Mouse (Mus musculus) CD4-positive, CD25-positive, alpha-beta regulatory T cell, adult 2 months (primary cell): ENCODE data around the gene Slc3a1.

Experiments used
- DNase-seq: peaks from one replicate; pipeline ENCODE4 v3.0.0-alpha.2; 2012; ENCODE audit warnings: low read depth, low spot score

The Slc3a1 gene

DNA sequence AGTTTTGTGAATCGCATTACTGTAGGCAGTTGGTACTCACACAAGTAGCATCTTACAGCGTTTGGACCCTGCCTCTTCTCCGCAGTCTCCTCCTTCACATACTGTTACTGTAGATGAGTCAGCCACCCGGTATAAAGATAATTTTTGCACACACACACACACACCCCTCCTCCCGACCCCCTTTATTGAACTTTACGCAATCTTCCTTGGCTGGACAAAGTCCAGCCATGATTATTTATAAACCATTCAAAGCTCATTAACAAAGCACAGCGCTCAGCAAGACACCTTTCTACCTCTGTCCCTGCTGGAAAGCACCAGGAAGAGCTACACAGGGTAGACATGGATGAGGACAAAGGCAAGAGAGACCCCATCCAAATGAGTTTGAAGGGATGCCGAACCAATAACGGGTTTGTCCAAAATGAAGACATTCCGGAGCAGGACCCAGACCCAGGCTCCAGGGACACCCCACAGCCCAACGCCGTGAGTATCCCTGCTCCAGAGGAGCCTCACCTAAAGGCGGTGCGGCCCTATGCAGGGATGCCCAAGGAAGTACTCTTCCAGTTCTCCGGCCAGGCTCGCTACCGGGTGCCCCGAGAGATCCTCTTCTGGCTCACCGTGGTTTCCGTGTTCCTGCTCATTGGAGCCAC lies at the start of gene Slc3a1:
Gene Slc3a1 (plus strand): TSS at position 284 of the 647 bp plus-strand sequence.
- no peak for DNase-seq

DNA sequence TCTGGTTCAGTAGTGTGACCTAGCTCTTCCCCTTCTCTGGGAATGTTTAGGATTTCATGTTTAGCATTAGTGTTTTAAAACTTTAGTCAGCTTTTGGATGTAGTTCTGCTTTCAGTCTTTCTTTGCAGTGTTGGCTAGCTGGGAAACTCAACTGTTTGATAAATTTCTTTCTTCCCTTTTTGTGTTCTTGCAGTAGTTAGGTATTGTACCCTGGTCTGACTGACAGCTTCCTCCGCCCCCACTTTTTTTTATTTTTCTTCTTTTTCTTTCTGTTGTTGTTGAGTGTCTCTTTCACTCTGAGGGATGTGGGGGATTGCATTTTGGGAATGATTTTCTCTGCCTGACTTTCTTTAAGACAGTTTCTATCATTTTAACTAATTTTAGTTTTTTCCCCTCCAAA lies 46.5 kb upstream of the Slc3a1 start:
- no peak for DNase-seq

DNA sequence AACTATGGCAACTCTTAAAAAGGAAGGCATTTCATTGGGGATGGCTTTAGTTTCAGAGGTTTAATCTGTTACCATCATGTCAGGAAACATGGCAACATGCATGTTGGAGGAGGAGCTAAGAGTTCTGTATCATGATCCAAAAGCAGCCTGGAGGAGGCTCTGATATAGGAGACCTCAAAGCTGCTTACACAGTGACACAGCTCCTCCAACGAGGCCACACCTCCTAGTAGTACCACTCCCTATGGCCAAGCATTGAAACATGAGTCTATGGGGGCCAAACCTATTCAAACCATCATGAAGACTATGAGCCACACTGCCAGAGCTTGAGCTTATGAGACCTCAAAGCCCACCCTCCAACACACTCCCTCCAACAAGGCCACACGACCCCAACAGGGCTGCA lies 45.4 kb upstream of the Slc3a1 start:
- no peak for DNase-seq

DNA sequence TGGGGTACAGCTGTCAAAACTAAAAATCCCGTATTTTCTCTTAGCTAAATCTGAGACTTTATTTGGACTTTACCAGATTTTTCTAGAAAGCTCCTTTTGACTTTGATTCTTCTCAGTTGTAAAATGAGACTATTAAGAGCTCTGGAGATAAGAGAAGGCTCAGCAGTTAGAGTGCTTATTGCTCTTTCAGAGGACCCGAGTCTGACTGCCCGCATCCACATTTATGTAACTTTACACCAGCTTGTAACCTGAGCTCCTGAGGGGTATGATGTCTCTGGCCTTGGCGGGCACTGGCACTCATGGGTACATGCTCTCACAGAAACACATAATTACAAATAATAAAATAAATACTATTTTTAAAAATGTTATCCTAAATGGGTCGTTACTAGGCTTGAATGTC lies 41.8 kb upstream of the Slc3a1 start:
- DNase-seq, result no peak

DNA sequence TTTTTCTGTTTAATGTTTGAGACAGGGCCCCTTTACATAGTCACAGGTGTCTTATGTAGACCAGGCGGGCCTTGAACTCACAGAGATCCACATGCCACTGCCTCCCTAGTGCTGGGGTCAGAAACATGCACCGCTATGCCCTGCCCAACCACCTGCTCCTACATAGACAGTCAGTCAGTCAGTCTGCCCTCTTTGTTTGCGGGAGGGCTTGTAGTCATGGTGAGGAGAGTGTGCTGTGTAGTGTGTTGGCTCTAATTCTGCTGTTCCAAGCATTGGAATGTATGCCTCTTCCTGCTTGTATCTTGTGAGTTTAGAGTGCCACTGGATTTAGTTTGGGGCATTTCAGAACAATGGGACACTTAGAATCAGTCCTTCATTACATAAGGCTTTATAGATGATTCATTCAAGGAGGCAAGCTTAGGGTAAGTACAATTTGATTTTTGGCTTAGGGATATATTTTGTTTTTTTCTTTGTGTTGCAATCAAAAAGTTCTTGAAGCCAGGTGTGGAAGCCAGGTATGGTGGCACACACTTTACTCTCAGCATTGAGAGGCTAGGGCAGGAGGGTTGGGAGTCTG lies 40.3 kb upstream of the Slc3a1 start:
- no peak for DNase-seq

DNA sequence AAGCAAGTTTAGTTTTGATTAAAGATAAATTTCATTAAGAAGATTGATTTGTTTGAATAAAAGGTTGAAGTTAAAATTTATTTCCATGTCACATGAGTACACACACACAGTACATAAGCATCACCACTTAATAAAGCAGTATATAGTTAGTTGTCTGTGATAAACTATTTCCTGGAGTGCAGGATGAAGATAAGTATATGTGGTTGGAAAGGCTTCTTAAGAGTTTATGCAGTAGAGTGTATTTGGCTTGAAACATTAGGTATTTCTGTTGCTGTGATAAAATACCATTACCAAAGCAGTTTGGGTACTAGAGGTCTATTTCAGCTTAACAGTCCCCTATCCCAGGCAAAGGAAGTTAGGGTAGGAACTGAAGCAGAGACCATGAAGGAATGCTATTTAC lies 39.7 kb upstream of the Slc3a1 start:
- DNase-seq, result no peak

DNA sequence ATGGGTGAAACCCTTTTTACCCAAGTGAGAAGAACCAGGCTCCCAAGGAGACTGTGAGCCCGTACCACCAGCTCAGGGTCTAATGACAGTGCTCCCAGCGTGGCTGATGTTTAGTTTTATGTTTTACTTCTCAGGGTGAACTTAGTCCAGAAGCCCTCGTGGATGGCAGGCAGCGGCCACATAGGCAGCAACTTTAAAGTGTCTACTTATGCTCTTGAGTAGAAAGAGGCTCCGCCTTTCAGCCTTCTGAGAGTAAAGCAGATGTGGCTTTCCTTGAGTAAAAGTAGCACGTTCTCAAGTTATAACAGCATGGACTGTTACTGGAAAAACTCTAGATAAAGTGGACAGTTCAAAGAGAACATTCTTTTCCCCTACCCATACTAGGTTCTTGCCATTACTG lies 32.3 kb upstream of the Slc3a1 start:
- no peak for DNase-seq

DNA sequence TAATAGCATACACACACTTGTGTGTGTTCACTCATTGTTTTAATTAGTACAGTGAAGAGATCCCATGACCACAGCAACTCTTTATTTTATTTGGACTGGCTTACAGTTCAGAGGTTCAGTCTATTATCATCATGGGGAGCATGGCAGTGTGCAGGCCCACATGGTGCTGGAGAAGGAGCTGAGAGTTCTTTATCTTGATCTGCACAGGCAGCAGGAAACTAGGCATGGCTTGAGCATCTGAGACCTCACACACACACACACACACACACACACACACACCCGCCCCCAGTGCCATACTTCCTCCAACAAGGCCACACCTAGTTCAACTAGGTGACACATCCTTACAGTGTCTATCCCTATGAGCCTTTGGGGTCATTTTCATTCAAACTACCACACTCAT lies 30.5 kb upstream of the Slc3a1 start:
- peak; percentile 51 for DNase-seq

DNA sequence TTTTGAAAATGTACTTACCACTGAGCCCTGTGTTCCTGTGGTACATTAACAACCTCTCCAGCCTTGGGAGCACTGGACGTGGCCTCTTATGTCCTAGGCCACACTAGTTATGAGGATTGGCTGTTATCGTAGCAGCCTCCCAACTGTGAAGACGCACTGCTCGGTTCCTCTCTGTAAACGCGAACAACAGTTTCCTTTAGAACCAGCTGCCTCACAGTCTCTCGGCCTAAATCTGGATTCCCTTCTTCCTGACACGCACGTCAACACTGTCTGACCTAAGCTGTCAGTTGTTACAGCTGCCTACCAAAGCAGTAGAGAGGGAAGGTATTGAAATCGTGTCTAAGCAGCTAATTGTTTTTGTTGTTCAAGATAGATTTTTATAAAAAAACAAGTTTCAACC lies 28.5 kb upstream of the Slc3a1 start:
- DNase-seq, result no peak

DNA sequence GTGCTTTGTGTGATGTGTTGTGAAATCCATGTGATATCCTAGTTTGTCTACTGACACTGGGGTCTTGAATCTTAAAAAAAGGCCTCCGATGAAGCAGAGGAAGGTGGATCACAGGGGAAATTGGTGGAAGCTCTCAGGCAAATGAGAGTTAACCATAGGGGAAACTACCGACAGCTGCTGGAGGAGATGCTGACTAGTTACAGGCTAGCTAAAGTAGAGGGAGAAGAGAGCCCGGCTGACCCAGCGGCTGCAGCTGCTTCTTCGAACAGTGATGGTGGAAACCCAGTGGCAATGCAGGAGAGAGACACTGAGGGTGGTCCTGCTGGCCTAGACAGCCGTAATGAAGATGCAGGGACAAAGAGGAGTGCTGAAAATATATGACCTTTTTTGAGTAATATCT lies 14.7 kb upstream of the Slc3a1 start:
- no peak for DNase-seq

DNA sequence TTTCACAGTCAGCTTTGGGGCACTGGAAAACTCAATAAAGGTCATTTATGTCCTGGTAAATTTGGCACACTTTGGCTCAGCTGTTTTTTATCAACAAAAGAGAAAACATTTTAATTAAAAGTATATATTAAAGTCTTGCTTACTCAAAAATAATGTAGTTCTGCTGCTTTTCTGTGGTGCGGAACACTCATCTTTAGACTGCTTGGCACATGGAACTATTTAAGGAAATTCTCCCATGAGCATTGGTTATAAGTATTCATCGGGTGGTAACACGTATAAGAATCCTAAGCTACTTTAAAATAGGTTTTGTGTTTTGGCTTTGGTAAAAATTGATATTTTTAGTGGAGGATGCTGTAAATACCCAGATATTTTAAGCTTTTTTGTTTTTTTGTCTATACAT lies 13.5 kb upstream of the Slc3a1 start:
- DNase-seq, result no peak

DNA sequence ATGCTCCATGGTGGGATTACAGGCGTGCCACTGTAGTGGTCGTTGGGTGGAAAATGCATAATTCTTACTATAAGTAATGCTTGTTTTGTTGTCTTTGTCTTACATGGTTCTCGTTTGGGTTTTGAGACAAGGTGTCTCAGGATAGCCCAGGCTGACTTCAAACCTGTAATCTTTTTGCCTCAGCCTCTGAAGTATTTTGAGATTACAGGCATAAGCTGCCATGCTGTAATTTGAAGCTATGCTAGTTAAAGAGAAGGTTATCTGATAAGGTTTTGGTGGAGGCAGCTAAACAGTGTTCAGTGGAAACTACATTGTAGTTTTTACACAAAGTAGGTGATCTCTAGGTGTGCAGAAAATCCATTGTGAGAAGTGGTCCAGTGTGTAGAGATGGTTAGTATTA lies 9.8 kb upstream of the Slc3a1 start:
- no peak for DNase-seq

DNA sequence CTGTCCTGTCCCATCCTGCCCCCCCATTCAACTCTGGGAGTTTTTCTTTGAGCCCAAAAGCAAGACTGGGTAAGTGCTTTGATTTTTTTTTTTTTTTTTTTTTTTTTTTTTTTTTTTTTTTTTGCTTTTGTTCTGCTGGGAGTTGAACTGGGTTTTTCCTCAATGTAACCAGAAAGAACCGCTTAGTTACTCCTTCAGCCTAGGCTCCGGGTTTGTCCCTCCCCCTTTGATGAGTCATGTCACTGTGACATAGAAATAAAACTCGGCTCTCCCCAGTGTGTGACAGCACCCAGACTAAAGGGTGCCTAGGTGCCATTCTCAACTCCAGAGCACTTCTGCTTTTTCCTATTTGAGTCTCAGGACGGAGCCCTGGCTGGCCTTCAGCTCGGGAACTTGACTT lies 9.4 kb upstream of the Slc3a1 start:
- peak; percentile 52 for DNase-seq

DNA sequence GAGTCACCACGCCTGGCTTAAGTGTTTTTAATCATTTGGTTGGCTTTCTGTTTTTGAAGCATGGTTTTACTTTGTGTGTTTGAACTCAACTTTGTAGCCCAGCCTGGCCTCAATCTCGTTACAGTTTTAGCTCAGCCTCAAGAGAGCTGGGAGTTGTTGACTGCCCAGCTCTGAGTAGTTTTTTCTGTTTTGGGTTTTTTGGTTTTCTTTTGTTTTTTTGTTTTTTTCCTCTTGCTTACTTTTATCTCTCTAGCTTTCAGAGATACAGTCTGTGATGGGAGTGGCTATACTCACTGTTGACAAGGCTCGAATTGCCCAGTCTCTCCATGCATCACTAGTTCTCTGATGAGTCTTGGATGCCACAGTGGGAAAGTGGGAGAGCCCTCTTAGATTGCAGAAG lies 7.8 kb upstream of the Slc3a1 start:
- no peak for DNase-seq

DNA sequence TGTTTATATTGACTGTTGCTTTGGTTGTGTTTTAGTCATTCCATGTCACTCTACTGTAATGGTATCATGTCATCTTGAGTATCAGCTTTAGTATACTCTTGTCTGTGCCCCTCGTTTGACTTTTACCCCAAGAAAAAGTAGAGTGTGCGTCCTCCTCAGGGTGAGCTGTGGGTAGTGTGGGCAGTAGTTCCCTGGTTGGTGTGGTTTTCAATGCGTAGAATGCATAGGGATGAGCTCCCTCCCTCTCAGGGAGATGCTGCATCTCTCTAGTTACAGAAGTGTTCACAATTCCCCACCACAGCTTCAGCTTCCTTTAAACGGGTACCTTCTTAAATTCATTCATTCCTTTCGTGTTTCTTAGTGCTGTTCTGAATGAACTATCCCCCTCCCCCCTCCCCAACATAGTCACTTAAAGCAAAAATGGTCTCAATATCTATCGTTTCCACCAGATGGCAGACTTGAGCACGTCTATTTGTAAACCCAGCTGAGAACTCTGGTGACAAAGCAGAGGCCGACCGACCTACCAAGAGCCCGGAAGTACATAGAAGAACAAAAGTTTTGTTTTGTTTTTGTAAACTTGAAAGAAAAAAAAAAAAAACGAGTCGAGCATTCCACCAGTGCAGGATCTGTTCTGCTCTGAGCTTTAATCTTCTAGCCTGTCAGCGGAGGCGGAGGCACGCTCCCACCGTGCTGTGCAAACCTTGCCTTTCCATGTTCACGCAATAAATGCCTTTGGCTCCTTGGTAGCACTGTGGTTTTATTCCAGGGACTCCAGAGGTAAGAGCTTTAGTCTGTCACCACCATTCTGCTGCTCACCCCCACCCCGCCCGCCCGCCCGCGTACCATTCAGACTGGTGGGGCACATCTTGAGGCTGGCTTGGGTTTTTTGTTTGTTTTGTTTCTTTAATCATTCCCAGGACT lies 4.7 kb upstream of the Slc3a1 start:
- peak; percentile 94 for DNase-seq

DNA sequence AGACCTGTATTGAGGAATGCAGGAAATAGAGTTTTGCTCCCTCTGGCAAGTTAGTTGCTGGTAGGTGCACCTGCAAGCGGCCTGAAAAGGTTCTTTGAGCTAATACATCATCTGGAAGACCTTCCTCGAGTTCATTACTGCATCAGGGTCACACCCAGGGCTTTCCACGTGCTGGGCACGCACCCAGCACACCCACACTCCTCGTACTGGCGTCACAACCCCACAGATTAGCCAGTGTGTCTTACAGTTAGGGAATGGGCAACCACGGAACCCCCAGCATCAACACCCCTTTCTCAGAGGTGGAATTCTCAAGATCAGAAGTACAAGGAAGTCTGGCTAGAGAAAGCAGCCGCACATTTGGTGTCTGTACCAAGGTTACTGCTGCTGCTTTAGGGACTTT lies 3.9 kb upstream of the Slc3a1 start:
- no peak for DNase-seq

DNA sequence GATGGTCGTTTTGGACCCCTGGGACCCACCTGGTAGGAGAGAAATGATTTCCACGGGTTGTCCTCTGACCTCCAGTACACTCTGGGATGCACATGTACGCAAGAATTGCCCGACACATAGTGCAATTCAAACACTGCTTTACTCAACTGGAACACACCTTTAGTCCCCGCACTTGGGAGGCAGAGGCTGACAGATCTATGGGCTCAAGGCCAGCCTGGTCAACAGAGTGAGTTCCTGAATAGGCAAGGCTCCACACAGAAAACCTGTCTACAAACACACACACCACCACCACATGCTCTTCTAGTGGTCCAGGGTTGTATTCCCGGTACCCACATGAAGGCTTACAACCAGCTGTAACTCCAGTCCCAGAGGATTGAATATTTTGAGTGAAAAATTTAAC lies 3.0 kb upstream of the Slc3a1 start:
- DNase-seq, result no peak

DNA sequence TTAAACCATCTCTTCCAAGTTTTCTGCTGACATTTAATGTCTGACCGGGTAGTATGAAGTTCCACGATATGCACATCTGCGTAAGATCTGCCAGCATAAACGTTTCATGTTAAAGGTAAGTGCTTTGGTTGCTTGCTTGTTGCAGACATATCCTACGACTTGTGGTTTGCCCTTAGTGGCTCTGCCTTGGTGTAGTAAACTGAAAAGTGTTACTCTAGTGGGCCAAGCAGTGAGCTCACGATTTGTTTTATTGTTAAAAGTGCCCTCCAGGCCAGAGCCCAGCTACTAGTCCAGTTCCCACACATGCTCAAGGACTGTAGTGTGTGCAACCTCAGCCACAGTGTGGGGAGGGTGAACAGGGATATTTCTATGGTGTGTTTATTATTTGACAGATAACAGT lies 1.7 kb upstream of the Slc3a1 start:
- DNase-seq, result no peak

DNA sequence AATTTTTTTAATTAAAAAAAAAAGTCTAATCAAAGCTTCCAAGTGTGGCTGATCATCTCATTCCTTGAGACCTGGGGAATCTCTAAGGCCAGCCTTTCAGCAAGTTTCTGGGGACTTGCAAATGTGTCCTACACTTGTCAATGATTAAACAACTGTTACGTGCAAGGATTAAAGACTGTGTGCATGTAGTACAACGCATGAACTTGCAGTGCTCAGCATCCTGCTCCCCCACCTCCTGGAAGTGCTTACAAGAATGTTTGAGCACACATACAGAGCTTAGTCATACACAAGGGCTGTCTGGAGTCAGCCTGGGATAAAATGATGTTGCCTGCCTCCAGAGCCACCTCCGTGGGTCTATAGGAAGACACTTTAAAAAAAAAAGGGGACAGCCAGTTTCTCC lies 929 bp upstream of the Slc3a1 start:
- no peak for DNase-seq

DNA sequence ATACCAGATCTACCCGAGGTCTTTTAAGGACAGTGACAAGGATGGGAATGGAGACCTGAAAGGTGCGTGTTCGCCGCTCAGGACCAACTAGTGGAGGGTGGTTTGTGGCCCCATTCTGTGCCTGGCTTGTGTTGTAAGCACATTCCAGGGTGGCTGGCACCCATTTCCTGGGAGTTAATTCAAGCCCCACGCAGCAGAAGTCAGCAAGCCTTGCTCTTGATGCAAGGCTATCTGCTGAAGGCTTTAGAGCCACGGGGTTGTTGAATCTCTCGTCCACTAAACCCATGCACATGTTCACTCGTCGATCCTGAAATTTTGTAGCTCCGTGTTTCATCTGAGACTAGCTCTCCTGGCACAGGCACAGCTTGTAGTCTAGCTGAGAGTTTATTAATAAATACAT lies 621 bp downstream of the Slc3a1 start:
- DNase-seq, result no peak

DNA sequence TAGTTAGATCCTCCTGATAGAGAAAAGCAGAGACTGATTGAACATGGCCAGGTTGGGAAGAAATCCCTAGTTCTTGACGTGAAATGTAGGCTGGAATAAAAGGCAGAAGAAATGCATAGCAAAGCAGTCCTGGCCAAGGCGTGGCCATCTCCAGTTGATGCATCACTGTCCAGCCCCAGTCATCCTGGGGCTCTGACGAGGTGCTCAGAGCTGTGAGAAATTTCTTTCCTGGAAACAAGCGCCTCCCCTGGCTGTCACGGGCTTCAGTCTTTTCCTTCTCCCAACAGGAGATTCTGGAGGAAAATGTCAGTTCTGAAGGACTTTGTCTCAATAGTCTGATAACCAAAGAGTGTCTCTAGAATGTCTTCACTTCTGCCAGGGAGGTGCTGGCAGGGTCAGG lies 2.5 kb downstream of the Slc3a1 start:
- no peak for DNase-seq

DNA sequence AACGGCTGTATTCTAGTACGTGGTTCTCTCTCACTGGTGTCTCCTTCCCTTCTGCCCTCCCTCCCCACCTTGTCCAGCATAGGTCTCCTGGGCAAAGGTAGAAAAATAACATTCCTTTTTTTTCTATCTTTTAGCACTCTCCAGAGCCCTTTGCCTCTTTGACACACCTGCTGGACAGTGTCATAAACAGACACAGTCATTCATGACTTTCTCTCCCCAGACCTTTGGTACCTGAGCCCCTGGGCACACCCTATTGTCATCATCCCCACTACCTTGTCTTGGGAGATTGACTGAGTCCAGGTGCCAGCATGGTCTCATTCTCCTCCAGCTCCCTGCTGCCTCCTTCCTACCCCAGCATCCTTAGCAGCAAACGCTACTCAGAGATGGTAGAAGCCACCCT lies 4.9 kb downstream of the Slc3a1 start:
- DNase-seq, result no peak

DNA sequence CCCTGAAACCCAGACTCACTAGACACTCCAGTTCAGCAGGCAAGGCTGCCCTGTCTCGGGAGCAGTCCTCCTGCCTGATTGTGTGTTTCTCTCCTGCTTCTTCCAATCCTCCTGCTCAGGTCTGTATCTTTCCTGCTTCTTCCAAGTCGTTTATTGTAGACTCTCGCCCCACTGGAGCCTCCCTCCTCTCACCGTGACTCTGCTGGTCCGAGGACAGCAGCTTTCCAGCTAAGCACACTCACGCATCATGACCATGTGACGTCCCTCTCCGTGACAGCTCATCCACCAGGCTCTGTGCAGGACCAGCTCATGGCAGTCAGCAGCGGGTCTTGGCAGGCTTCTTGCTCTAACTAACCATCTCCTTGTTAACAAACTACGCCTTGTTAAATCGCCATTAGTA lies 5.9 kb downstream of the Slc3a1 start:
- DNase-seq, result no peak
